Mouse (Mus musculus): ENCODE results near the gene Uchl3.

GRCm38 (mm10) chr14:101617680-101618079 is 36.1 kb upstream of the Uchl3 start:
- TF ChIP-seq CTCF (IDR thresholded peaks at IDR 0.05; ENCODE audit: low read depth, low read length) (peak; percentile 18), EP300 (IDR thresholded peaks at IDR 0.05; ENCODE audit: insufficient read depth, low read depth, low read length) (no peak), POLR2A (IDR thresholded peaks at IDR 0.05; ENCODE audit: insufficient read depth, low read length) (no peak)

All from ES-Bruce4 (cell line).